Mouse (Mus musculus) limb, embryonic 14.5 days (tissue): ENCODE measurements around the gene Ptges. TPM values are rescaled to one million over a fixed set of nuclear protein-coding genes. Genes with fewer than 3 reads are reported as not detected.

ENCODE experiments used
- ATAC-seq: fragments of 200-750 bp; cut with Nextera tagmentation; 2 replicates; pipeline ENCODE4 v1.8.0; 2017; ENCODE audit warnings: low read depth, moderate number of reproducible peaks, moderate TSS enrichment; ENCODE audit not compliant: low FRiP score
- DNase-seq: peaks from one replicate; pipeline ENCODE4 v3.0.0-alpha.2; 2015; ENCODE audit warnings: low spot score
- H3K27ac ChIP-seq: fragments of 300-500 bp; sonication (generic); replicated peaks from 2 replicates; pipeline ENCODE4 v1.5.1; 2014; ENCODE audit warnings: low read depth, mild to moderate bottlenecking, low read length, moderate library complexity, mixed read lengths
- H3K27me3 ChIP-seq: fragments of 300-500 bp; sonication (generic); 2 replicates; pipeline ENCODE4 v1.6.1; 2014; ENCODE audit warnings: low read length, mixed read lengths; ENCODE audit not compliant: control insufficient read depth, insufficient read depth
- H3K36me3 ChIP-seq: fragments of 300-500 bp; sonication (generic); 2 replicates; pipeline ENCODE4 v1.6.1; 2014; ENCODE audit warnings: mild to moderate bottlenecking, low read length, moderate library complexity, mixed read lengths; ENCODE audit not compliant: control insufficient read depth, insufficient read depth
- H3K4me1 ChIP-seq: fragments of 300-500 bp; sonication (generic); 2 replicates; pipeline ENCODE4 v1.6.1; 2014; ENCODE audit warnings: antibody characterized with exemption, low read length, mixed read lengths; ENCODE audit not compliant: control insufficient read depth, insufficient read depth
- H3K4me2 ChIP-seq: fragments of 300-500 bp; sonication (generic); replicated peaks from 2 replicates; pipeline ENCODE4 v1.6.1; 2014; ENCODE audit warnings: low read depth, mild to moderate bottlenecking, low read length, moderate library complexity; ENCODE audit not compliant: severe bottlenecking
- H3K4me3 ChIP-seq: fragments of 300-500 bp; sonication (generic); replicated peaks from 2 replicates; pipeline ENCODE4 v1.5.1; 2014; ENCODE audit warnings: low read length
- H3K9ac ChIP-seq: fragments of 300-500 bp; sonication (generic); 2 replicates; pipeline ENCODE4 v1.6.1; 2014; ENCODE audit warnings: mild to moderate bottlenecking, low read depth, low read length, moderate library complexity; ENCODE audit not compliant: severe bottlenecking
- H3K9me3 ChIP-seq: fragments of 300-500 bp; sonication (generic); 2 replicates; pipeline ENCODE4 v1.6.1; 2016; ENCODE audit warnings: low read length; ENCODE audit not compliant: control insufficient read depth
- POLR2A ChIP-seq: fragments of 200-500 bp; IDR thresholded peaks from 2 replicates; pipeline ENCODE4 v1.8.0; 2012; ENCODE audit warnings: inconsistent platforms, mild to moderate bottlenecking, moderate library complexity, borderline replicate concordance; ENCODE audit not compliant: insufficient read depth, insufficient read length; ENCODE audit errors: extremely low read depth
- WGBS: fragments of 180-500 bp; shearing (Covaris S2); extraction: QIAGEN DNeasy Blood & Tissue Kit; methylation state at CpG from one replicate; pipeline ENCODE4 v1.1.7; 2014; 5-methylcytosine and 5-hydroxymethylcytosine counted together
- polyA plus RNA-seq, 2 experiments: library from polyadenylated mRNA; depleted of rRNA in 1 of 2; stranded (reverse) in 1 of 2; unstranded in 1 of 2; fragments of >200 nt; fragmentation: Nextera tagmentation in 1 of 2; extraction: Ambion mirVana in 1 of 2; gene quantifications; 2 replicates each; pipeline versions ENCODE4 v1.2.1 to v1.2.3; 2012 to 2014

Gene Ptges
- polyA plus RNA-seq, 2 experiments, result 16.4 to 20.5 TPM

- Histone ChIP-seq H3K36me3 (no peaks in the 10 kb centered on the region), H3K4me1 (peaks cover 24% of the 10 kb centered on the region), H3K9me3 (no peaks in the 10 kb centered on the region), H3K9ac (no peak overlapping the region), H3K27ac (no peak overlapping the region), H3K27me3 (no peaks in the 10 kb centered on the region), H3K4me2 (no peak overlapping the region), H3K4me3 (no peak overlapping the region)
- TF ChIP-seq POLR2A, result no peak
- ATAC-seq, result no peak
- 50% methylated on average over 10 of the region's 10 CpGs for WGBS
- DNase-seq, result no peak
Observed at GRCm38 (mm10) chr2:30842615-30843014, 87.0 kb downstream of the Ptges start.

Other genes with a start within 250 kb of the Ptges start
- 3.3 and 3.4 TPM in 2 replicates for gene 1700001O22Rik, start 126.2 kb downstream of the Ptges start, polyA plus RNA-seq (2012; rRNA removed)
- 2.7 and 3.4 TPM in 2 replicates for gene 1700001O22Rik, start 126.2 kb downstream of the Ptges start, polyA plus RNA-seq (2014; fragmentation: Nextera tagmentation; extraction: Ambion mirVana)
- gene Ntmt1, start 122.0 kb downstream of the Ptges start, polyA plus RNA-seq (2012; rRNA removed), result 59.5 and 66.8 TPM in 2 replicates
- gene Ntmt1, start 122.0 kb downstream of the Ptges start, polyA plus RNA-seq (2014; fragmentation: Nextera tagmentation; extraction: Ambion mirVana), result 84.2 and 91.0 TPM in 2 replicates
- 36.8 and 48.7 TPM in 2 replicates for gene Asb6, start 99.5 kb downstream of the Ptges start, polyA plus RNA-seq (2012; rRNA removed)
- 29.5 and 31.8 TPM in 2 replicates for gene Asb6, start 99.5 kb downstream of the Ptges start, polyA plus RNA-seq (2014; fragmentation: Nextera tagmentation; extraction: Ambion mirVana)
- 176 and 268 TPM in 2 replicates for gene Prrx2, start 94.9 kb downstream of the Ptges start, polyA plus RNA-seq (2012; rRNA removed)
- 93.1 and 112 TPM in 2 replicates for gene Prrx2, start 94.9 kb downstream of the Ptges start, polyA plus RNA-seq (2014; fragmentation: Nextera tagmentation; extraction: Ambion mirVana)
- 45.3 and 45.9 TPM in 2 replicates for gene Tor1b, start 23.1 kb upstream of the Ptges start, polyA plus RNA-seq (2012; rRNA removed)
- 39.6 and 40.7 TPM in 2 replicates for gene Tor1b, start 23.1 kb upstream of the Ptges start, polyA plus RNA-seq (2014; fragmentation: Nextera tagmentation; extraction: Ambion mirVana)
- gene Tor1a, start 38.1 kb upstream of the Ptges start, polyA plus RNA-seq (2012; rRNA removed), result 66.6 and 67.1 TPM in 2 replicates
- 70.6 and 75.5 TPM in 2 replicates for gene Tor1a, start 38.1 kb upstream of the Ptges start, polyA plus RNA-seq (2014; fragmentation: Nextera tagmentation; extraction: Ambion mirVana)
- 46.7 and 65.1 TPM in 2 replicates for gene BC005624, start 52.3 kb upstream of the Ptges start, polyA plus RNA-seq (2012; rRNA removed)
- 46.5 and 52.8 TPM in 2 replicates for gene BC005624, start 52.3 kb upstream of the Ptges start, polyA plus RNA-seq (2014; fragmentation: Nextera tagmentation; extraction: Ambion mirVana)
- gene Usp20, start 52.4 kb upstream of the Ptges start, polyA plus RNA-seq (2012; rRNA removed), result 21.5 and 22.7 TPM in 2 replicates
- gene Usp20, start 52.4 kb upstream of the Ptges start, polyA plus RNA-seq (2014; fragmentation: Nextera tagmentation; extraction: Ambion mirVana), result 19.0 and 19.4 TPM in 2 replicates
- 40.8 and 41.5 TPM in 2 replicates for gene Fnbp1, start 212.1 kb upstream of the Ptges start, polyA plus RNA-seq (2012; rRNA removed)
- gene Fnbp1, start 212.1 kb upstream of the Ptges start, polyA plus RNA-seq (2014; fragmentation: Nextera tagmentation; extraction: Ambion mirVana), result 25.6 and 26.6 TPM in 2 replicates
- 34.5 and 37.0 TPM in 2 replicates for gene Gpr107, start 222.5 kb upstream of the Ptges start, polyA plus RNA-seq (2012; rRNA removed)
- gene Gpr107, start 222.5 kb upstream of the Ptges start, polyA plus RNA-seq (2014; fragmentation: Nextera tagmentation; extraction: Ambion mirVana), result 25.1 and 28.6 TPM in 2 replicates